Mouse (Mus musculus): ENCODE data around the gene Mtus2. TPM values are rescaled to one million over a fixed set of nuclear protein-coding genes. Genes with fewer than 3 reads are reported as not detected.

Mtus2 gene
- total RNA-seq, 2 experiments from 2014 or later: 74.0 to 112 TPM

DNA sequence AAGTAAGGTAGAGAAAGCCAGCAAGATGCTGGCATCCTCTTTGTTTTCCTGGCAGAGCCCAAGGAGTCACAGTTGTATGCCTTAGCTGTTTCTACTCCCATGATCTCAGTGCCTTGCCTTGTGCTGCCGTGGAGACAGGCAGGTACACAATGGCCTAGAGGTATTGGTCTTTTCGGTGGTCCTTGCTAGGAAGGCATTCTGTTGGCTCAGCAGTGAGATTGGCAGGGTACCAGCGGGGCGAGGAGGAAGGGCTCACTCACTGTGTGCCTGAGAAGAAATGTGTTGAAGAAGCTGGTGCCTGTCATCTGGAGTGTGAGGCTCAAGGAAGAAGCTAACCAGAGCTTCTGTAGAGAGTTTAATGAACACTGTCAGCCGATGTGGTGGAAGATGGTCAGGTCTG, 1.4 kb upstream of the Mtus2 start:
- DNase-seq: no peak
- intact Hi-C loops (cut with DNase I): loop anchor here (5.0 kb wide), 1 partner anchor 182 kb away; no protein-coding TSS in a partner anchor

- DNase-seq: no peak
- intact Hi-C loops (cut with DNase I): loop anchor here (5.0 kb wide), 1 partner anchor 181 kb away; no protein-coding TSS in a partner anchor
Observed at GRCm38 (mm10) chr5:147956421-147956820, 699 bp upstream of the Mtus2 start.

DNA sequence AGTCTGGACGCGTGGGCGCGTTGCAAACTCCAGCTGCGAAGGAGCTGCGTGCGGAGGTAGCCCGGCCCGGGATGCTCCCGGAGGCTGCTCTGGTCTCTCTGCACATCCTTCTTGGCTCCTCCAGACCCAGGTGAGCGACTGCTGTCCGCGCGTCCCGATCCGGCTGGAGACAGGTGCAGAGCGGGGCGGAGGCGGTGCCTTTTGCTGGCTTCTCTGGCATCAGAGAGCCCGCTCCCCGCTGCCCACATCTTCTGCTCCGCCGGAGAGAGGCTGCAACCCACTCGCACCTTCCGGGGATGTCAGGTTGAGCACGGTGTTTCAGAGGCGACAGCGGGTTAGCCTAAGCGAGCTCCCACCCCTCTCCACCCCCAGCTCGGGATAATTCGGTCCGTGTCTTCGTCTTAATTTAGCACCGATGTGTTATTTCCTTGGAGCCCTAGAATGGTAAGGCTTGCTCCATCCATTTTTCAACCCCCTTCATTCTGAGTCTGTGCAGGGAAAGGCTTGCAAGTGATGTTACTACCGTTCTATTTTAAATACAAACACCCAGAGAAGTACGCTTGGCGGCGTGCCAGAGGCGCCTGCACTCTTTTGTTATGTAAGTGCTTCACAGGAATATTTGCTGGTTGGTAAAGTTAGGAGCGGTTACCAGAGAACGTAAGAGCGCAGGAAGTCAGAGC, 612 bp downstream of the Mtus2 start:
- DNase-seq: peak; percentile 61 to 67
- intact Hi-C loops (cut with DNase I): loop anchor here (1.0 to 5.0 kb wide), 3 partner anchors 180 to 285 kb away; no protein-coding TSS in a partner anchor

- intact Hi-C loops (cut with DNase I): loop anchor here (1.0 to 5.0 kb wide), 2 partner anchors 179 to 281 kb away; no protein-coding TSS in a partner anchor
- DNase-seq: no peak
Observed at GRCm38 (mm10) chr5:147958552-147958951, 1.4 kb downstream of the Mtus2 start.

- no peak for DNase-seq
- intact Hi-C loops (cut with DNase I): loop anchor here (5.0 kb wide), 1 partner anchor 178 kb away; no protein-coding TSS in a partner anchor
Observed at GRCm38 (mm10) chr5:147959088-147959487, 2.0 kb downstream of the Mtus2 start.

- no peak for DNase-seq
- intact Hi-C loops (cut with DNase I): no loop called here
Observed at GRCm38 (mm10) chr5:147960793-147961192, 3.7 kb downstream of the Mtus2 start.

- intact Hi-C loops (cut with DNase I): no loop called here
- no peak for DNase-seq
Observed at GRCm38 (mm10) chr5:147963820-147964580, 6.9 kb downstream of the Mtus2 start.

GRCm38 (mm10) chr5:147964776-147965175, 7.7 kb downstream of the Mtus2 start:
- no peak for DNase-seq
- intact Hi-C loops (cut with DNase I): no loop called here

- intact Hi-C loops (cut with DNase I): no loop called here
- no peak for DNase-seq
Observed at GRCm38 (mm10) chr5:147966646-147967045, 9.5 kb downstream of the Mtus2 start.

- intact Hi-C loops (cut with DNase I): no loop called here
- DNase-seq: no peak
Observed at GRCm38 (mm10) chr5:147969566-147969965, 12.4 kb downstream of the Mtus2 start.

DNA sequence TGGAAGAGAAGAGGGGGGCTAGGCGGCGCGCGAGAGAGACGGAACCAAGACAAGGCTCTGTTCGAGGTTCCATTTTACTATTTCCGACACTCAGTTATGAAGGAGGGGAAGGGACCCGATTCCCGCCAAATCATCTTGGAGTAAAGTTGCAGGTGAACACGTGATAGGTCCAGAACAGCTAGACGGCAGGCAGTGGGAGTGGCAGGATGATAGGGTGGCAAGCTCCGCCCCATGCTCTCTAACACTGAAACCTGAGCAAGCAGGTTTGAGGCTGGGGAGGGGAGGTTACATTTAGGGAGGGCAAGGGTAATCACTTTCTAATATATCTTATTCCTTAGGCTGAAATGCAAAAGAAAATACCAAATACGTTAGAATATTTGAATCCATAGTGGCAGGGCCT, 18.9 kb downstream of the Mtus2 start:
- intact Hi-C loops (cut with DNase I): no loop called here
- DNase-seq: no peak

DNA sequence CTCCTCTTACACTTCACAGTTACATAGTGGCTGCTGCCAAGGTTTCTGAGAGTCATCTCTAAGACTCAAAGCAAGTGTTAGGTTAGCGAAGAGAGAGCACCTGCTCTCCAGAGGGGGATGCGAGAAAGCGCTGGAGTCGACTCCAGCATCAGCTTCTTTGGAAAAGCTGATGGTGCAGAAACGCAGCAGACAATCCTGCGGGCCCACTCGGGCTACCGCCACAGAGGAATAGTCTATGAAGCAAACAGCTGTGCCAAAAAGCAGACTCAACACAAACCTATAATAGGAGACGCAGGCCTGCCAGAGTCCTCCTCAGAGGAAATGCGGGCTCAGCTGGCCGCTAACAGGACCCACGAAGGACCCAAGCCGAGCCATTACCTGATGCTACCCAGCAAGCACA, 23.5 kb downstream of the Mtus2 start:
- intact Hi-C loops (cut with DNase I): no loop called here
- DNase-seq: no peak

GRCm38 (mm10) chr5:147990289-147990688, 33.2 kb downstream of the Mtus2 start:
- intact Hi-C loops (cut with DNase I): no loop called here
- DNase-seq: no peak

- no peak for DNase-seq
- intact Hi-C loops (cut with DNase I): no loop called here
Observed at GRCm38 (mm10) chr5:147990775-147991174, 33.7 kb downstream of the Mtus2 start.

- DNase-seq: peak; percentile 55 to 66
- intact Hi-C loops (cut with DNase I): no loop called here
Observed at GRCm38 (mm10) chr5:147992581-147993378, 35.7 kb downstream of the Mtus2 start.

GRCm38 (mm10) chr5:148005263-148005662, 48.1 kb downstream of the Mtus2 start:
- intact Hi-C loops (cut with DNase I): no loop called here
- DNase-seq: no peak

DNA sequence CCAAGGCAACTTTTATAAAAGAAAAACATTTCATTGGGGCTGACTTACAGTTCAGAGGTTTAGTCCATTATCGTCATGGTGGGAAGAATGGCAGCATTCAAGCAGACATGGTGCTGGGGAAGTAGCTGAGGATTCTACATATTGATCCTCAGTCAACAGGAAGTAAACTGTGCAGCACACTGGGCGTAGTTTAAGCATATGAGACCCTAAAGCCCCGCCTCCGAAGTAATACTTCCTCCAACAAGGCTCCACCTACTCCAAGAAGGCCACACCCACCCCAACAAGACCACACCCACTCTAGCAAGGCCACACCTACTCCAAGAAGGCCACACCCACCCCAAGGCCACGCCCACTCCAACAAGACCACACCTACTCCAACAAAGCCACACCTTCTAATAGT, 55.0 kb downstream of the Mtus2 start:
- intact Hi-C loops (cut with DNase I): no loop called here
- DNase-seq: no peak

- DNase-seq: no peak
- intact Hi-C loops (cut with DNase I): no loop called here
Observed at GRCm38 (mm10) chr5:148014133-148014854, 57.2 kb downstream of the Mtus2 start.

DNA sequence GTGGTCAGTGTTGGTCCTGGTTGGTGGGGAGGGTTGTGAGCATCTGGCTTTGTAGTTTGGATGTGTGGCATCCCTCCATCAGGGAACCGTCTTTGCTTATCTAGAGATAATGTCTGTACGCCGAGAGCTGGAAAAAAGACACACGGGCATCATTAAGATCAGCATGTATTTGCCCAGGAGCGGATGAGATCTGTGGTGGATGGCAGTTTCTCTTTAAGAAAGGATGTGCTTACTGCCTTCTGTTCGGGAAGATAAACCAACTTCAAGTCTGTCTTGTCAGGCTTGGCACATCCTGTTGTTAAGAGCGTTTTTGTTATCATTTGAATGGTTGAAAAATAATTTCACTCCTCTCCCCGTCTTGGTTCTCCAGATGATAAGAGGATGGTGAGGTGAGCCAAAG, 58.3 kb downstream of the Mtus2 start:
- intact Hi-C loops (cut with DNase I): no loop called here
- DNase-seq: no peak

DNA sequence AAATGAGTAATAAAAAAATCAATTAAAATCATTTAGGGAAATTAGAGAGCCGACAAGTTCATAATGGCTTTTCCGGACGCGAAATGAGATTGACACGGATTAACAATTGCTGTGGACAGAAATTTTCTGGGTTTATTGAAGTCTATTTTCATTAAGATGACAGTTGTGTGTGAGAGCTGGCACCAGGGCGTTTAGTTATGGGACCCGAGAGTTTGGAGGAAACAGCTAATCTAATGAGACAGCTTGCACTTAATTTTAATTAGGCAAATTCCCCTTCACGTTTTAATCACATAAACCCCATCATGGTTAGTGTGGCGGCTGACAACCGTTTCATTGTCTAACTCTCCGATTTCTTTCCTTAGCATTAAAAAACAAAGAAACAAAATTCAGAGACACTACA, 60.3 kb downstream of the Mtus2 start:
- DNase-seq: no peak
- intact Hi-C loops (cut with DNase I): no loop called here

All from heart, postnatal 36 days (tissue).